Mouse (Mus musculus) limb, embryonic 11.5 days (tissue): ENCODE measurements at regions not wholly inside any gene's neighbourhood (a gene's known extent, or its start where the extent isn't known, plus 50 kb on each side); places are given as distances from the start of the nearest gene placed in this dataset.
"Not testable (repeated sequence)": the region's sequence is repeated elsewhere in the genome, so short reads cannot be mapped to it uniquely, and the experiment has no call there.

ENCODE experiments used
- ATAC-seq: fragments of 200-750 bp; cut with Nextera tagmentation; 2 replicates; pipeline ENCODE4 v1.8.0; 2017; ENCODE audit warnings: low read depth; ENCODE audit not compliant: insufficient number of reproducible peaks, low FRiP score, low TSS enrichment
- DNase-seq: peaks from one replicate; pipeline ENCODE4 v3.0.0-alpha.2; 2015; ENCODE audit warnings: low spot score
- H3K27ac ChIP-seq: fragments of 300-500 bp; sonication (generic); replicated peaks from 2 replicates; pipeline ENCODE4 v1.5.1; 2014; ENCODE audit warnings: low read depth, mild to moderate bottlenecking, low read length
- H3K27me3 ChIP-seq: fragments of 300-500 bp; sonication (generic); 2 replicates; pipeline ENCODE4 v1.6.1; 2014; ENCODE audit warnings: mild to moderate bottlenecking, low read length, mixed read lengths; ENCODE audit not compliant: control insufficient read depth, insufficient read depth
- H3K36me3 ChIP-seq: fragments of 300-500 bp; sonication (generic); 2 replicates; pipeline ENCODE4 v1.6.1; 2014; ENCODE audit warnings: mild to moderate bottlenecking, low read length, moderate library complexity, mixed read lengths; ENCODE audit not compliant: control insufficient read depth, insufficient read depth
- H3K4me1 ChIP-seq: fragments of 300-500 bp; sonication (generic); 2 replicates; pipeline ENCODE4 v1.6.1; 2014; ENCODE audit warnings: low read length, mixed read lengths; ENCODE audit not compliant: control insufficient read depth, insufficient read depth
- H3K4me2 ChIP-seq: fragments of 300-500 bp; sonication (generic); 2 replicates; pipeline ENCODE4 v1.6.1; 2014; ENCODE audit warnings: low read depth, mild to moderate bottlenecking, moderate library complexity; ENCODE audit not compliant: severe bottlenecking
- H3K4me3 ChIP-seq: fragments of 300-500 bp; sonication (generic); 2 replicates; pipeline ENCODE4 v1.5.1; 2014; ENCODE audit warnings: low read depth, low read length
- H3K9ac ChIP-seq: fragments of 300-500 bp; sonication (generic); 2 replicates; pipeline ENCODE4 v1.6.1; 2014; ENCODE audit warnings: mild to moderate bottlenecking, low read length
- H3K9me3 ChIP-seq: fragments of 300-500 bp; sonication (generic); 2 replicates; pipeline ENCODE4 v1.6.1; 2016; ENCODE audit warnings: low read length; ENCODE audit not compliant: control insufficient read depth
- WGBS: fragments of 180-500 bp; shearing (Covaris S2); extraction: QIAGEN DNeasy Blood & Tissue Kit; methylation state at CpG from one replicate; pipeline ENCODE4 v1.1.7; 2014; 5-methylcytosine and 5-hydroxymethylcytosine counted together

- Histone ChIP-seq H3K27ac (no peak overlapping the region), H3K9ac (no peak overlapping the region), H3K4me3 (no peak overlapping the region), H3K4me2 (no peak overlapping the region), H3K4me1 (no peaks in the 10 kb centered on the region), H3K36me3 (no peaks in the 10 kb centered on the region), H3K9me3 (no peaks in the 10 kb centered on the region), H3K27me3 (no peaks in the 10 kb centered on the region)
- WGBS, result 8% methylated on average over 1 of the region's 1 CpGs
- DNase-seq (no peak), ATAC-seq (peak; percentile 65; the same call in 1 of the 2 replicates)
Observed at GRCm38 (mm10) chr9:92799695-92800094, 257.7 kb downstream of the Plod2 start.

- no peaks in the 10 kb centered on the region for H3K9me3 ChIP-seq
- DNase-seq (no peak), ATAC-seq (no peak)
- no peak overlapping the region for H3K4me3 ChIP-seq
- no peaks in the 10 kb centered on the region for H3K36me3 ChIP-seq
- no peak overlapping the region for H3K4me2 ChIP-seq
- H3K9ac ChIP-seq, result no peak overlapping the region
- no peaks in the 10 kb centered on the region for H3K27me3 ChIP-seq
- no peaks in the 10 kb centered on the region for H3K4me1 ChIP-seq
- no peak overlapping the region for H3K27ac ChIP-seq
Observed at GRCm38 (mm10) chr9:92809469-92809868, 267.4 kb downstream of the Plod2 start.

- no peaks in the 10 kb centered on the region for H3K9me3 ChIP-seq
- WGBS, result 72% methylated on average over 11 of the region's 11 CpGs
- DNase-seq (no peak), ATAC-seq (no peak)
- no peak overlapping the region for H3K27ac ChIP-seq
- H3K27me3 ChIP-seq, result no peaks in the 10 kb centered on the region
- H3K4me3 ChIP-seq, result no peak overlapping the region
- no peaks in the 10 kb centered on the region for H3K4me1 ChIP-seq
- no peak overlapping the region for H3K9ac ChIP-seq
- H3K36me3 ChIP-seq, result no peaks in the 10 kb centered on the region
- H3K4me2 ChIP-seq, result no peak overlapping the region
Observed at GRCm38 (mm10) chr9:92820721-92821120, 278.7 kb downstream of the Plod2 start.

- Histone ChIP-seq H3K4me3 (no peak overlapping the region), H3K27ac (no peak overlapping the region), H3K36me3 (no peaks in the 10 kb centered on the region), H3K9ac (no peak overlapping the region), H3K4me1 (no peaks in the 10 kb centered on the region), H3K9me3 (no peaks in the 10 kb centered on the region), H3K27me3 (no peaks in the 10 kb centered on the region), H3K4me2 (no peak overlapping the region)
- DNase-seq (no peak), ATAC-seq (no peak)
Observed at GRCm38 (mm10) chr9:92826708-92827353, 284.8 kb downstream of the Plod2 start.

- not testable (repeated sequence) for DNase-seq, H3K27ac ChIP-seq, H3K9me3 ChIP-seq, H3K4me2 ChIP-seq, H3K4me3 ChIP-seq, ATAC-seq, H3K4me1 ChIP-seq, H3K36me3 ChIP-seq, H3K9ac ChIP-seq, H3K27me3 ChIP-seq
- WGBS, result 93% methylated on average over 2 of the region's 2 CpGs
Observed at GRCm38 (mm10) chr9:92836156-92836555, 294.1 kb downstream of the Plod2 start.

- Histone ChIP-seq H3K27me3 (no peaks in the 10 kb centered on the region), H3K27ac (no peak overlapping the region), H3K4me3 (no peak overlapping the region), H3K9ac (no peak overlapping the region), H3K4me2 (no peak overlapping the region), H3K4me1 (no peaks in the 10 kb centered on the region), H3K36me3 (no peaks in the 10 kb centered on the region), H3K9me3 (no peaks in the 10 kb centered on the region)
- 87% methylated on average over 7 of the region's 7 CpGs for WGBS
- DNase-seq, result no peak
- no peak for ATAC-seq
Observed at GRCm38 (mm10) chr9:92856410-92857083, 314.5 kb downstream of the Plod2 start.

GRCm38 (mm10) chr9:92865822-92866221 lies 323.8 kb downstream of the Plod2 start:
- Histone ChIP-seq H3K4me2 (no peak overlapping the region), H3K27me3 (no peaks in the 10 kb centered on the region), H3K4me3 (no peak overlapping the region), H3K4me1 (no peaks in the 10 kb centered on the region), H3K9ac (no peak overlapping the region), H3K36me3 (no peaks in the 10 kb centered on the region), H3K27ac (no peak overlapping the region), H3K9me3 (no peaks in the 10 kb centered on the region)
- ATAC-seq (no peak), DNase-seq (no peak)
- WGBS, result 91% methylated on average over 6 of the region's 6 CpGs

- ATAC-seq (no peak), DNase-seq (peak; percentile 61)
- no peak overlapping the region for H3K9ac ChIP-seq
- H3K36me3 ChIP-seq, result no peaks in the 10 kb centered on the region
- 35% methylated on average over 4 of the region's 4 CpGs for WGBS
- no peak overlapping the region for H3K4me3 ChIP-seq
- no peak overlapping the region for H3K4me2 ChIP-seq
- no peak overlapping the region for H3K27ac ChIP-seq
- no peaks in the 10 kb centered on the region for H3K4me1 ChIP-seq
- H3K9me3 ChIP-seq, result no peaks in the 10 kb centered on the region
- H3K27me3 ChIP-seq, result no peaks in the 10 kb centered on the region
Observed at GRCm38 (mm10) chr9:92878589-92878988, 336.6 kb downstream of the Plod2 start.

- no peak overlapping the region for H3K4me2 ChIP-seq
- H3K27ac ChIP-seq, result no peak overlapping the region
- ATAC-seq (no peak), DNase-seq (no peak)
- no peak overlapping the region for H3K4me3 ChIP-seq
- H3K9me3 ChIP-seq, result no peaks in the 10 kb centered on the region
- WGBS, result 68% methylated on average over 2 of the region's 2 CpGs
- H3K36me3 ChIP-seq, result no peaks in the 10 kb centered on the region
- no peak overlapping the region for H3K9ac ChIP-seq
- no peaks in the 10 kb centered on the region for H3K27me3 ChIP-seq
- H3K4me1 ChIP-seq, result no peaks in the 10 kb centered on the region
Observed at GRCm38 (mm10) chr9:92879812-92880211, 337.8 kb downstream of the Plod2 start.
